In the genomic region with DNA sequence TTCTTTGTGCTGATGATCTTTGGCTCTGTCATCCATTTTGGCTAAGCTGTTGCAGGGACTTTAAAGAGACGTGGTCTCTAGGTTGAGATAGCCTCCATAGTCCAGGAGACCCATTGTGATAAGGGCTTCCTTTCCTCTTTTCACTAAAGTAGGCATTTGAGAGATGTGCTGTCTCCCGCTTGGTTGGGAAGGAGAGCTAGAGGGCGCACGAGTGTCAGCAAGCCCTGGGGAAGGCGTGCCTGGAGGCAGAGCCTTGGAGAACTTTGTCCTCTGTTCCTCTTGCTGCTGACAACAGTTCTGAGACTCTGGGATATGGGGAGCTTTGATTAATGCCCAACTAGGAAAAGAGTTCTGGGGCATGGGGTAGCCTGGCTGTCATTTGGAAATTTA, we compare ENCODE assay signal across 10 mouse cellular contexts. TPM values are rescaled to one million over a fixed set of nuclear protein-coding genes. Genes with fewer than 3 reads are reported as not detected.
DNase-seq lines count a peak whose midpoint lies in the region; TF ChIP-seq lines count a peak whose summit lies in the region.
"Had no signal": no experiment of that assay in that cellular context is flagged by ENCODE, and none has a peak within 500 bp of the region (broad histone marks: within the 10 kb centered on the region; RNA-seq: fewer than 3 reads in every experiment).

No protein-coding gene starts in this region.

- H3K4me3 ChIP-seq in ES-Bruce4 (ENCODE audit: low read depth, low read length): no peak overlapping the region
- H3K4me3 ChIP-seq in thymus, adult 2 months (ENCODE audit: control insufficient read depth, insufficient read depth, low read length): no peak overlapping the region
- H3K4me3 ChIP-seq: limb, embryonic 12.5 days had no signal

- DNase-seq in heart, adult 18-20 months: peak; percentile 74 to 78
- no peak for DNase-seq in heart, adult 8-10 months (ENCODE audit: low spot score)
- peak; percentile 43 for DNase-seq in adrenal gland, postnatal 25 days
- peak; percentile 86 for DNase-seq in kidney, postnatal 10 days
- no peak for DNase-seq in thymus, postnatal 10 days (ENCODE audit: low spot score in 2 of 2)
- no peak for DNase-seq in T-cell, adult 2 months (ENCODE audit: low spot score)
- DNase-seq in thymus, adult 2 months: no peak

- TF ChIP-seq POLR2A in ES-Bruce4 (IDR thresholded peaks at IDR 0.05; ENCODE audit: insufficient read depth, low read length): no peak
- TF ChIP-seq POLR2A in thymus, adult 2 months (IDR thresholded peaks at IDR 0.05; ENCODE audit: control insufficient read depth, extremely low read depth, insufficient read depth, low read length, poor library complexity): no peak

- peaks cover 33% of the 10 kb centered on the region for H3K36me3 ChIP-seq in ES-Bruce4 (ENCODE audit: control insufficient read depth, insufficient read depth, low read length, poor library complexity, severe bottlenecking)
- H3K36me3 ChIP-seq in thymus, adult 2 months (ENCODE audit: control insufficient read depth, insufficient read depth, low read length): peaks cover 38% of the 10 kb centered on the region

- TF ChIP-seq CTCF in ES-Bruce4 (IDR thresholded peaks at IDR 0.05; ENCODE audit: low read depth, low read length): peak; percentile 77
- TF ChIP-seq CTCF in thymus, adult 2 months (IDR thresholded peaks at IDR 0.05; ENCODE audit: borderline replicate concordance, control insufficient read depth, extremely low read depth, insufficient read depth, low read length, poor library complexity): no peak

- no peak overlapping the region for H3K27ac ChIP-seq in ES-Bruce4 (ENCODE audit: insufficient read depth, low read length)
- H3K27ac ChIP-seq in thymus, adult 2 months (ENCODE audit: control insufficient read depth, insufficient read depth, low read length): no peak overlapping the region
- H3K27ac ChIP-seq: limb, embryonic 12.5 days had no signal

- H3K9me3 ChIP-seq in ES-Bruce4 (replicated peaks; ENCODE audit: control insufficient read depth, insufficient read depth, low read length, poor library complexity, severe bottlenecking): no peaks in the 10 kb centered on the region
- H3K9me3 ChIP-seq: limb, embryonic 12.5 days had no signal

- H3K9ac ChIP-seq in ES-Bruce4 (ENCODE audit: low read depth, poor library complexity, severe bottlenecking): no peak overlapping the region
- H3K9ac ChIP-seq: limb, embryonic 12.5 days had no signal

- no peaks in the 10 kb centered on the region for H3K27me3 ChIP-seq in ES-Bruce4 (ENCODE audit: control insufficient read depth, insufficient read depth, low read length, poor library complexity, severe bottlenecking)
- no peaks in the 10 kb centered on the region for H3K27me3 ChIP-seq in thymus, adult 2 months (ENCODE audit: control insufficient read depth, insufficient read depth, low read length)
- H3K27me3 ChIP-seq: limb, embryonic 12.5 days; Patski had no signal

- 92% methylated on average over 5 of the region's 5 CpGs for WGBS in thymus, adult 2 months

- no peaks in the 10 kb centered on the region for H3K4me1 ChIP-seq in ES-Bruce4 (ENCODE audit: control insufficient read depth, insufficient read depth, low read length)
- peaks cover under 1% of the 10 kb centered on the region for H3K4me1 ChIP-seq in thymus, adult 2 months (replicated peaks; ENCODE audit: control insufficient read depth, insufficient read depth, low read length)

- no peak for TF ChIP-seq EP300 in ES-Bruce4 (IDR thresholded peaks at IDR 0.05; ENCODE audit: insufficient read depth, low read depth, low read length)

RNA-seq across cellular contexts. Expression of a gene that starts 20.3 kb away (rescaled TPM):
- total RNA-seq in heart, adult 18-20 months (2021): 10 to 100 TPM; 81.6 to 96.7 TPM
- 100 to 1,000 TPM in 1 of 4 experiments, 10 to 100 TPM in 3; 74.6 to 100 (median 83.0) TPM for total RNA-seq in heart, adult 8-10 months (2022)
- polyA plus RNA-seq in ES-Bruce4 (2011; ENCODE audit: insufficient read depth, insufficient read length, low read depth, missing spikeins): 83.1 and 91.6 TPM in 2 replicates
- 130 and 145 TPM in 2 replicates for total RNA-seq in adrenal gland, postnatal 25 days (2021)
- polyA plus RNA-seq in thymus, adult 2 months (2012; rRNA removed): 180 and 227 TPM in 2 replicates

RNA-seq across cellular contexts. Expression of a gene that starts 20.5 kb away (rescaled TPM):
- 100 to 1,000 TPM; 507 to 509 TPM for total RNA-seq in heart, adult 18-20 months (2021)
- total RNA-seq in heart, adult 8-10 months (2022): 100 to 1,000 TPM; 490 to 636 (median 559) TPM
- polyA plus RNA-seq in ES-Bruce4 (2011; ENCODE audit: insufficient read depth, insufficient read length, low read depth, missing spikeins): 8.9 and 12.3 TPM in 2 replicates
- total RNA-seq in adrenal gland, postnatal 25 days (2021): 130 and 142 TPM in 2 replicates
- 93.9 and 96.4 TPM in 2 replicates for polyA plus RNA-seq in thymus, adult 2 months (2012; rRNA removed)

RNA-seq across cellular contexts. Expression of a gene that starts 37.9 kb away (rescaled TPM):
- total RNA-seq in heart, adult 18-20 months (2021): 1 to 10 TPM; 2.6 to 3.2 TPM
- total RNA-seq in heart, adult 8-10 months (2022): 1 to 10 TPM; 2.4 to 5.0 (median 4.3) TPM
- polyA plus RNA-seq in ES-Bruce4 (2011; ENCODE audit: insufficient read depth, insufficient read length, low read depth, missing spikeins): 5.3 and 6.2 TPM in 2 replicates
- 5.9 and 6.3 TPM in 2 replicates for total RNA-seq in adrenal gland, postnatal 25 days (2021)
- 7.2 and 7.7 TPM in 2 replicates for polyA plus RNA-seq in thymus, adult 2 months (2012; rRNA removed)

RNA-seq across cellular contexts. Expression of a gene that starts 44.1 kb away (rescaled TPM):
- 1 to 10 TPM; 6.4 to 7.8 TPM for total RNA-seq in heart, adult 18-20 months (2021)
- 1 to 10 TPM; 5.7 to 9.8 (median 7.9) TPM for total RNA-seq in heart, adult 8-10 months (2022)
- polyA plus RNA-seq in ES-Bruce4 (2011; ENCODE audit: insufficient read depth, insufficient read length, low read depth, missing spikeins): 42.3 and 44.3 TPM in 2 replicates
- total RNA-seq in adrenal gland, postnatal 25 days (2021): 22.3 and 28.5 TPM in 2 replicates
- polyA plus RNA-seq in thymus, adult 2 months (2012; rRNA removed): 97.2 and 98.9 TPM in 2 replicates

Comparison
In these comparisons a context has a peak if more than half of its experiments do, and no peak if none do; other contexts are left out.
1. DNase-seq: peak in heart, adult 18-20 months (2 of 2), adrenal gland, postnatal 25 days (single experiment) and kidney, postnatal 10 days (single experiment); none in heart, adult 8-10 months (single experiment), thymus, postnatal 10 days (0 of 2), T-cell, adult 2 months (single experiment) and thymus, adult 2 months (single experiment).